Mouse (Mus musculus) forebrain, embryonic 11.5 days (tissue): ENCODE measurements around the gene Tmem104. TPM values are rescaled to one million over a fixed set of nuclear protein-coding genes. Genes with fewer than 3 reads are reported as not detected.

Experiments used
- ATAC-seq: fragments of 200-750 bp; cut with Nextera tagmentation; replicated peaks from 2 replicates; pipeline ENCODE4 v1.8.0; 2017; ENCODE audit warnings: moderate TSS enrichment; ENCODE audit not compliant: low FRiP score
- DNase-seq: peaks from one replicate; pipeline ENCODE4 v3.0.0-alpha.2; 2017; ENCODE audit warnings: low spot score
- H3K27ac ChIP-seq: fragments of 300-500 bp; sonication (generic); 2 replicates; pipeline ENCODE4 v1.5.1; 2014; ENCODE audit warnings: low read depth, low read length
- H3K27me3 ChIP-seq: fragments of 300-500 bp; sonication (generic); 2 replicates; pipeline ENCODE4 v1.6.1; 2014; ENCODE audit warnings: mild to moderate bottlenecking, low read length, mixed read lengths; ENCODE audit not compliant: control insufficient read depth, insufficient read depth
- H3K36me3 ChIP-seq: fragments of 300-500 bp; sonication (generic); 2 replicates; pipeline ENCODE4 v1.6.1; 2014; ENCODE audit warnings: mild to moderate bottlenecking, low read length, moderate library complexity, mixed read lengths; ENCODE audit not compliant: control insufficient read depth, insufficient read depth
- H3K4me1 ChIP-seq: fragments of 300-500 bp; sonication (generic); replicated peaks from 2 replicates; pipeline ENCODE4 v1.6.1; 2014; ENCODE audit warnings: low read length, mixed read lengths; ENCODE audit not compliant: control insufficient read depth, insufficient read depth
- H3K4me2 ChIP-seq: fragments of 300-500 bp; sonication (generic); 2 replicates; pipeline ENCODE4 v1.6.1; 2014; ENCODE audit warnings: low read depth, mild to moderate bottlenecking, low read length, moderate library complexity, mixed read lengths; ENCODE audit not compliant: severe bottlenecking
- H3K4me3 ChIP-seq: fragments of 300-500 bp; sonication (generic); 2 replicates; pipeline ENCODE4 v1.5.1; 2014; ENCODE audit warnings: low read depth, low read length
- H3K9ac ChIP-seq: fragments of 300-500 bp; sonication (generic); 2 replicates; pipeline ENCODE4 v1.6.1; 2014; ENCODE audit warnings: low read length
- H3K9me3 ChIP-seq: fragments of 300-500 bp; sonication (generic); 2 replicates; pipeline ENCODE4 v1.6.1; 2016; ENCODE audit warnings: low read length, mixed read lengths; ENCODE audit not compliant: control insufficient read depth
- WGBS: fragments of 180-500 bp; shearing (Covaris S2); extraction: QIAGEN DNeasy Blood & Tissue Kit; methylation state at CpG from one replicate; pipeline ENCODE4 v1.1.7; 2014; 5-methylcytosine and 5-hydroxymethylcytosine counted together
- polyA plus RNA-seq: library from polyadenylated mRNA; unstranded; fragments of >200 nt; fragmentation: Nextera tagmentation; extraction: Ambion mirVana; gene quantifications from 2 replicates; pipeline ENCODE4 v1.2.1, GENCODE M21; 2014

The Tmem104 gene
- polyA plus RNA-seq, 1 experiment from 2014 or later = 9.2 TPM

DNA sequence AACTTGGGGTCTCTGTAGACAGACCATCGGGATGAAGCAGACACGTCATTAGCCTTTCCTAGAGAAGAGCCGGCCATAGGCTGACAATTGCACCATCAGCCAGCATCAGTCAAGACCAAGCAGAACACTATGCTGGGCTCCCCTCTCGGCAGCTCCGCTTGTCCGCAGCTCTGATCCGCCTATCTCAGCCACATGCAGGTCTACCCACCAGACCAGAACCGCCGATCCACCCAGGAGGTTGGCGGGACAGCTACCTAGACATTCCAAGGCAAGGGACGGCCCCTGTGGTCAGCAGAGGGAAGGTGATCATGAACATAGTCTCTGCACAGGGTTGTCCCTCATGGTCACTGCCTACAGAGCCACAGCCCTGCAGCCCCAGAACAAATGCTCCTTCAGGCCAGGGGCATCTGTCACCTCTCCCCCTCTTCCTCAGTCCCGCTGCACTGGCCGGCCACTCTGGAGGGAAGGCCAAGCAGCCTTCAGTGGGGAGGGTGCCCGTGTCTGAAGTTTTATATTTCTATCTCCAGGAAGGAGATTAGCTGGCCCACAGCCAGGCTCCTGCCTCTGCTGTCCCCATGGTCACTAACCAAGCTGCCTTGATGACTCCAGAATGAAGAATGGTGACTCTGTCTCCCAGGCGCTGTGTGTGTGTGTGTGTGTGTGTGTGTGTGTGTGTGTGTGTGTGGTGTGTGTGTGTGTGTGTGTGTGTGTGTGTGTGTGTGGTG, 47.2 kb downstream of the Tmem104 start:
- H3K27me3 ChIP-seq = no peaks in the 10 kb centered on the region
- no peaks in the 10 kb centered on the region for H3K9me3 ChIP-seq
- H3K4me2 ChIP-seq = no peak overlapping the region
- peaks cover 10% of the 10 kb centered on the region; the same call in 1 of the 2 replicates for H3K4me1 ChIP-seq
- H3K27ac ChIP-seq = no peak overlapping the region
- no peak overlapping the region for H3K9ac ChIP-seq
- no peak for DNase-seq
- H3K36me3 ChIP-seq = no peaks in the 10 kb centered on the region
- whole genome bisulfite sequencing = 84% methylated on average over 15 of the region's 15 CpGs
- H3K4me3 ChIP-seq = no peak overlapping the region
- ATAC-seq = no peak

DNA sequence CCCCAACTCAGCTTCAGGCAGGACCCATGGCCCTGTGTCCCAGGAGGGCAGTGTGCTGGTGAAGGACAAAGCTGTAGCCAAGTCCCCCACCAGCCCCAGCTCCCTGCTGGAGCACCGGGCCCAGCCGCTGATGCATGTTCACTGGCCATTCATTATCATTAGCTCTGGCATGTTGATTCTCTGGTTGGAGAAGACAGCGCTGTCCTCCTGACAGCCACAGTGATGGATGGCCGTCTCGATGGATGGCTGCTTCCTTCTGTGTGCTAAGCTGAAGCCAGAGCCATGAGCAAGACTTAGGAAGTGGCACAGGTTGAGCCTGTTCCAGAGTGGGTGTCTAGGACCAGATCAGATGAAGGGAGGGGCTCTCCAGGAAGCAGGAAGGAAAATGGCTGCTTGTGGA, 49.3 kb downstream of the Tmem104 start:
- H3K4me2 ChIP-seq = no peak overlapping the region
- ATAC-seq (no peak), DNase-seq (no peak)
- H3K36me3 ChIP-seq = no peaks in the 10 kb centered on the region
- H3K9me3 ChIP-seq = no peaks in the 10 kb centered on the region
- H3K27ac ChIP-seq = no peak overlapping the region
- 69% methylated on average over 5 of the region's 5 CpGs for WGBS
- H3K4me1 ChIP-seq = peaks cover 10% of the 10 kb centered on the region; the same call in 1 of the 2 replicates
- no peak overlapping the region for H3K4me3 ChIP-seq
- no peaks in the 10 kb centered on the region for H3K27me3 ChIP-seq
- no peak overlapping the region for H3K9ac ChIP-seq

DNA sequence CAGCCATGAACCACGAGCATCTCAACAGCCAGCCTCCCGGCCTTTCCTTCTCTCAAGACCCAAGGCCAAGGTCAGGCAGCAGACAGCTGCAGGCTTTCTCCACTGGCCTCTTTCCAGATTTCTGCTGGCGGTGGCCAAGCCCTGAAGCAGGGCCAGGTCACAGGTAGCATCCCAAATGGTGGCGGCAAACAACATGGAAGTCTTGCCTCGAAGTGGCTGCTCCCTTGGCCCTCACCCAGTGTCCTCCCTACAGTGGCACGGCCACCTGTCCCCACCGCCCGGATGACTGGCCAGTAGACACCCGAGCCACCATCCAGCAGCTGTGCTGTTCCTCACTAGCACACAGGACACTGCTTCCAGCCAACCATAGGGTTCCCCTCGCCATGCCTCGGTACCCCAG, 54.1 kb downstream of the Tmem104 start:
- 86% methylated on average over 11 of the region's 11 CpGs for WGBS
- no peak for ATAC-seq
- Histone ChIP-seq H3K9ac (no peak overlapping the region), H3K4me1 (no peaks in the 10 kb centered on the region; the same call in 1 of the 2 replicates), H3K36me3 (no peaks in the 10 kb centered on the region), H3K9me3 (no peaks in the 10 kb centered on the region), H3K4me3 (no peak overlapping the region), H3K27ac (no peak overlapping the region), H3K4me2 (no peak overlapping the region), H3K27me3 (no peaks in the 10 kb centered on the region)
- DNase-seq = no peak

DNA sequence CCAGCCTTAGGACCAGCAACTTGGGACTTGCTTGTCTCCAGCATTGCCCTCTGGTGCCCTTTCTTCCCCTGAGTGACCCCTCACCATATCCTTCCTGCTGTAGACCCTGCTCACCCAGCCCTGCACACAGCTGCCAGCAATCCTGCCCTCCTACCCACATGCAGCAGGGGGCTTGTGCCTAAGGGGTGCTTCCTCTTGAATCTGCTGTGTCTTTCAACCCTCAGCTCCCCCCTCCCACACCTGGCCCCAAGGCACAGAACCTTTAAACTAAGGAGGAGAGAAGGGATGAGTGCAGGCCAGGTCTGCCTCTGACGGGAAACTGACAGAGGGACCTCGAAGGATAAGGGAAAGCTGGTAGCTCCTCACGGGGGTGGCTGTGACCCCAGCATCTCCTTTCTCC, 55.5 kb downstream of the Tmem104 start:
- DNase-seq = no peak
- Histone ChIP-seq H3K9me3 (no peaks in the 10 kb centered on the region), H3K27ac (no peak overlapping the region), H3K4me1 (no peaks in the 10 kb centered on the region), H3K36me3 (no peaks in the 10 kb centered on the region), H3K4me2 (no peak overlapping the region), H3K9ac (no peak overlapping the region), H3K27me3 (no peaks in the 10 kb centered on the region), H3K4me3 (no peak overlapping the region)
- 73% methylated on average over 3 of the region's 3 CpGs for WGBS
- ATAC-seq = no peak

DNA sequence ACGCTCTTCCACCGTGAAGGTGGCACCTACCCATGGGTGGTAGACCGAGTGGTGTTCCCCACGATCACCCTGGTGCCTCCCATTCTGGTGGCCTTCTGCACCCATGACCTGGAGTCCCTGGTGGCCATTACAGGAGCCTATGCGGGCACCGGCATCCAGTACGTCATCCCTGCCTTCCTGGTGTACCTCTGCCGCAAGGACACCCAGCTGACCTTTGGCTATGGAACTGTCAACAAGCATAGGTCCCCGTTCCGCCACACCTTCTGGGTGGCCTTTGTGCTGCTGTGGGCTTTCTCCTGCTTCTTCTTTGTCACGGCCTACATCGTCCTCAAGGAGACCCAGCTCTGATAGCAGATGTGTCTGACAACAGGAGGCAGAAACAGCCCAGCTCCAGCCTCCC, 56.5 kb downstream of the Tmem104 start:
- H3K9me3 ChIP-seq = no peaks in the 10 kb centered on the region
- DNase-seq = no peak
- no peaks in the 10 kb centered on the region for H3K4me1 ChIP-seq
- no peak overlapping the region for H3K4me3 ChIP-seq
- H3K4me2 ChIP-seq = no peak overlapping the region
- no peak for ATAC-seq
- peaks cover 5% of the 10 kb centered on the region for H3K27me3 ChIP-seq
- H3K27ac ChIP-seq = no peak overlapping the region
- no peak overlapping the region for H3K9ac ChIP-seq
- 93% methylated on average over 12 of the region's 12 CpGs for WGBS
- no peaks in the 10 kb centered on the region for H3K36me3 ChIP-seq

DNA sequence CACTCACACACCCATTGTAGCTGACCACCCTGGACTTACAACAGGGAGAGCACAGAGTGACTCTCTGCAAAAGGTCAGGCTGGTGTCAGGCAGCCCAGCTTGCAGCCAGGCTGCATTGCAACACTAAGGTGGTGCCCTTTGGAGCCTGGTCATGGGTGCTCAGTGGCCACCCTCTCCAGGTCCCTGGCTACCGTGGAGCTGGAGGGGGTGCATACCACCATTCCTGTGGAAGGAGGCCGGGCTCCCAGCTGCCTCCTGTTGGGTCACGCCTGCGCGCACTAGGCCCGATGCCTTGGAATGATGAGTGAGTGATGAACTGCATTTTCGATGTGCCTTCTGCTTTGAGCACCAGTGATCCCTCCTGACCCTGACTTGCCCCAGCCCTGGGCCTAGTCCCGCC, 57.6 kb downstream of the Tmem104 start:
- ATAC-seq = no peak

DNA sequence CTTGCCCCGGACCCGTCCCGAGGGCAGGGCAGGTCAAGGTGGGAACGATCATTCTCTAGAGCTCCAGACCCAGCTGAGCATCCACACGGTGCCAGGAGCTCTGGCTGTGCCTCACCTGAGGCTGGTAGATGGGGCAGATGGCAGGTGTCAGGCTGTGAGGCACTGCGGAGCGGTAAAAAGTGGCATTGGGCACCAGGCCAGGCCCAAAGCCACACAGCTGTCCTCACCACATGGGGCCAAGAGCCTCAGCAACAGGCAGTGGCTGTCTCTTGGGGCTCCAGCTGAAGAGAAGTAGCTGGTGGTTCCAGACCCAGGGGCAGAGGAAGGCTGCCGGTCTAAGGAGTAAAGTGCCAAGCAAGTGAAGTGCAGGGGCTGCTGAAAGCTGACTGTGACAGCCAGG, 59.1 kb downstream of the Tmem104 start:
- no peak overlapping the region for H3K4me2 ChIP-seq
- 77% methylated on average over 8 of the region's 8 CpGs for WGBS
- no peak overlapping the region for H3K4me3 ChIP-seq
- no peak for DNase-seq
- no peak overlapping the region for H3K9ac ChIP-seq
- no peak for ATAC-seq
- H3K36me3 ChIP-seq = no peaks in the 10 kb centered on the region
- H3K4me1 ChIP-seq = peaks cover 3% of the 10 kb centered on the region; the same call in 1 of the 2 replicates
- peaks cover 30% of the 10 kb centered on the region for H3K27me3 ChIP-seq
- no peak overlapping the region for H3K27ac ChIP-seq
- no peaks in the 10 kb centered on the region for H3K9me3 ChIP-seq

More for the DNA sequence above, 57.6 kb downstream of the Tmem104 start:
- DNase-seq = no peak
- Histone ChIP-seq H3K9me3 (no peaks in the 10 kb centered on the region), H3K27ac (no peak overlapping the region), H3K4me3 (no peak overlapping the region), H3K9ac (no peak overlapping the region), H3K27me3 (peaks cover 15% of the 10 kb centered on the region), H3K4me2 (no peak overlapping the region), H3K4me1 (0 out of 2 replicates have a peak, but pooled peaks cover under 1% of the 10 kb centered on the region), H3K36me3 (no peaks in the 10 kb centered on the region)
- 83% methylated on average over 8 of the region's 8 CpGs for WGBS

DNA sequence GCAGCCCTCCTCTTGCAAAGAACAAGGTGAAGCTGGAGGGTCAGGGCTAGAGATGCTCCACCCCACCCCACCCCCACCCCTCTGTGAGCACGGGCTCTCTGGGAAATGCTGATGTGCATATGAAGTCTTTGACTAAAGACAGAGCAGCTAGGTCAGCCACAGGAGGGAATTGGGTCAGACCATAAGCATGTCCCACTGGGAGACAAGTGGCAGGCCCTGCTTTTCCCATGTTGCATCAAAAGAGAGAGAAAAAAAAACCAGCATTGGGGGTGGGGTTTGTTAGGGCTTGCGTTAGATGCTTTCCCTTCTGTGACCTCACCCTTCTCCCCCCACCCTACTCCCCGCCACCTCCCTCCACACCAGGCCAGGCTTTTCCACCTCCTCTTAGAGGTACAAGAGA, 60.0 kb downstream of the Tmem104 start:
- no peaks in the 10 kb centered on the region for H3K9me3 ChIP-seq
- DNase-seq (no peak), ATAC-seq (no peak)
- no peak overlapping the region for H3K27ac ChIP-seq
- no peak overlapping the region for H3K9ac ChIP-seq
- H3K4me2 ChIP-seq = no peak overlapping the region
- 27% methylated on average over 3 of the region's 3 CpGs for WGBS
- peaks cover 3% of the 10 kb centered on the region; the same call in 1 of the 2 replicates for H3K4me1 ChIP-seq
- no peak overlapping the region for H3K4me3 ChIP-seq
- H3K36me3 ChIP-seq = no peaks in the 10 kb centered on the region
- peaks cover 34% of the 10 kb centered on the region for H3K27me3 ChIP-seq

DNA sequence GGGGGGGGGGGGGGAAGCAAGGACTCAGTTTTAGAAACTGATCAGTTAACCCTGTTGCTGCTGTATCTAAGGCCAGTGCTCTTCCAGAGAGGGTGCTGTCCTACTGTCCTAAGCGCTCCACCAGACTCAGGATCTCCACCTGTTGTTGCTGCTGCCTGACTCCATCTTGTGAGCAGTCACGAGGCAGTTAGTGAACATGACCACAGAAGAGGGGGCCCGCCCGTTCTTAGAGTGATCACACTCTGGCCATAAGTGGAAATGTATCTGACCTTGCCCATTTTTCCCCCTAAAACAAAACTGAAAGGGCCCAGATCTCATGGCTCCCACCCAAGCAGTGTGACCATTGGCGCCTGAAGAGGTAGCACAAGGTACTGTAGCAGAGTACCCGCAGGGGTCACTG, 60.7 kb downstream of the Tmem104 start:
- no peak overlapping the region for H3K9ac ChIP-seq
- ATAC-seq = no peak
- DNase-seq = no peak
- H3K4me1 ChIP-seq = peaks cover 3% of the 10 kb centered on the region; the same call in 1 of the 2 replicates
- 72% methylated on average over 6 of the region's 6 CpGs for WGBS
- H3K9me3 ChIP-seq = no peaks in the 10 kb centered on the region
- peaks cover 34% of the 10 kb centered on the region for H3K27me3 ChIP-seq
- no peaks in the 10 kb centered on the region for H3K36me3 ChIP-seq
- H3K27ac ChIP-seq = no peak overlapping the region
- H3K4me2 ChIP-seq = no peak overlapping the region
- H3K4me3 ChIP-seq = no peak overlapping the region
